Mouse (Mus musculus): ENCODE results near the gene Maml2.

Gene Maml2

DNA sequence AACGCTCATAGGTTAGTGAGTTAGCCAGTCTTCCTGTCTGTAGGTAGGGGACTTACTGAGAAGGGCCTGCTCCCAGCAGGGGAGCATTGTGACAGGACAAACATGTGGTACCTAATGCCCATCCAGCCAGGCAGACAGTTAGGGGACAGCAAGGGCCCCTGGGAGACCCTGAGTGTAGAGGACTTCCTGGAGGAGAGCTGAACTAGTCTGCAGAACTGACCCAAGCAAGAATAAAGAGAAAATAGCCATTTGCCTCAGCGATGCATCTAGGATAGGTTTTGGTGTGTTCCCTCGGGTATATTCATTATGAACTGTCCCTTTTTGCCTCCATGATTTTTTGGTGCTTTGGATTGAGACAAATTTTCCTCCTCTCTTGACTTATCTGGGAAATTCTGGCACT is 199.3 kb downstream of the Maml2 start:
- DNase-seq, result no peak

DNA sequence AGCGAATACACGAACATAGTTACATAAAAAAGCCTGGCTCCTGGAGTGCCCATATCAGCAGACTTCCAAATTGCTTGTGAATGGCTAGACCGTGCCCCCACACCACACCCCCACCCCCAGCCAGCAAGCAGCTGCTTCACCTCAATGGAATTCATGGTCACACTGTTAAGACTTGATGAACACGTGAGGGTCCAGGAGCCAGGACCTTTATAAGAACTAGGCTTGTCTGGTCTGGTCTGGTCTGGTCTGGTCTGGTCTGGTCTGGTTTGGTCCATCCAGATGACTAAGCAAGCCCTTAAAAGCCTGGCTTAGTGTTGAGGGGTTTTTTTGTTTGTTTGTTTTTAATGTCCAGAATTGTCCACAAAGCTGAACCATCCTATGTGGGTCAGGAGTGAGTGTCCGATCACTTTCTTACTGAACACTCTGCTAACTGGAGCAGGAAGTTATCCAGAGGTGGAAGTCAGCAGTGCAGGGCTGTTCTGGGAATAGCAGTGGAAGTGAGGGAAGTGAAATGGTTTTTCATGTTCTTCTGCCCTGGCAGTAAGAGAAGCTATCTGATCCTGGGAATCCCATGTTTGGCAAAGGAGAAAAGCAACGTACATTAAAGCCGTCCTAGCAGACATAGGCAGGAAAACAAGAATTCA is 200.1 kb downstream of the Maml2 start:
- DNase-seq, result peak; percentile 72 to 82

DNA sequence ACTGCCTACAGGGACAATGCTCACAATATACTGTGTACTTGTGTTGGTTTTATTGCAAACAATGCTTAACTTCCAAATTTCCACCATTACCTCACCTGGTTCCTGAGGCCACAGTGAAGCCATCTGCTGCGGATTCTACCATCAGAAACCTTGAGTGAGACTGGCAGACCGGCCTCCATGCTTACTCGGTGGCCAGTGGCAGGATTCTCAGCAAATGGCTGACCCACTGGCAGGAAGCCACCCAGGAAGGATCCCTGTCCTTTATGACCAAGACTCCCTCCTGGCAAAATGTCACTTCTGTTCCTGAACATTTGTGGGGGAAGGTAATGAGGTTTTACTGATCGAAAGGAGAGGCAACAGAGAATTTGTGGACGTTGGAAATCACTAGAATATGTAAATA is 202.3 kb downstream of the Maml2 start:
- DNase-seq, result no peak

DNA sequence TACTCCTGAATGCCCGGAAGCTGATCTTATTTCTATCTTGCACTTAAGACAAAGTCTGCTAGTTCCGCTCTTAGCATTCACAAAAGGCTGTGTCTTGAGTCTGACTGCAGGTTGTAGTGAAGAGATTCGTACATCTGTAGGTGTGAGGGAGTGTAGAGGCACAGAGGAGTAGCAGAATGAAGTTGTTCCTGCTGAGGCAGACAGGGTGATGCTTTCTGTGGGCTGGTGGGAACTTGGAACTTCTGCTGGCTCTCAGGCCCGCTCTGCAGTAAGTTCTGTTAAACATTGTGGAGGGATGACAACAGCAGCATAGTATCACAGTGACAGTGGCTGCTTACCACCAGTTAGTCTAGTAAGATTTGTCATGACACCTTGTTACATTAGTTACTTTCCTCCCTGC is 207.3 kb downstream of the Maml2 start:
- DNase-seq, result no peak

DNA sequence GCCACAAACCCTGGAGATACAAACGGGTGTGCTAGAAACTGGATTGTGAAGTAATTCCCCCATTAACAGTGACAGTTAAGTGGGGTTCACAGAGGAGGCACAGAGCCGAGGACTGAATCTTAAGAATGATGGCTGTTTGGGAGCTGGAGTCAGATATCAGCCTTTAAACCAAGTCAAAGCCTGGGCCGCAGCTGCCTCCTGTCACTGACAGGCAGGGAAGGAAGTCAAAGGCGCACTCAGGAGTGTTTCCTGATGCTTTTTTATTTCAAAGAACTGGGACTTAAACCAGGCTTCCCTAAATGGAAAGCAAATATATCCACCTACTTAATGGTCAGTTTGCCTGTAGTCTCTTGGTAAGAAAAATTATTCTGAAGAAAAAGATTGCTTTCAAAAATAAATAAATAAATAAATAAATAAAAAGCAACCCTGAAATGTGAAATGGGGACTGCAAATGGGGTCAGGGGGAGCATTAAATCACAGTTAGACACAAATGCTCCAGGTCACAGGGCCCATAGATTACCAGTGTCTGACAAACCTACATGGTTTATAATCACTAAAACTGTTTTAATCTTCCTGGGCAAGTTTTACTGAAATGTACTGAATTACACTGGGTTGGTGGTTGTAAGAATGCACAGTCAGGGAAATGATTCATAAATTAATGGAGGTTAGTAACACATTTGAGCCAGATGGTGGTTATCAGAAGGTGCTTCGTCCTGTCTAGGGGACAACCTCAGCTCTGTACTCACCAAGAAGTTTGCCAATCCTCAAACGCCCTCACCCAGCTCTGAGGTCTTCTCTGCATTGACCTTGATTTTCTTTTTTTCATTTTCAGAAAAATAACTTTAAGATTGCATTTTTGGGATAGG is 209.4 kb downstream of the Maml2 start:
- peak; percentile 54 to 56 for DNase-seq

DNA sequence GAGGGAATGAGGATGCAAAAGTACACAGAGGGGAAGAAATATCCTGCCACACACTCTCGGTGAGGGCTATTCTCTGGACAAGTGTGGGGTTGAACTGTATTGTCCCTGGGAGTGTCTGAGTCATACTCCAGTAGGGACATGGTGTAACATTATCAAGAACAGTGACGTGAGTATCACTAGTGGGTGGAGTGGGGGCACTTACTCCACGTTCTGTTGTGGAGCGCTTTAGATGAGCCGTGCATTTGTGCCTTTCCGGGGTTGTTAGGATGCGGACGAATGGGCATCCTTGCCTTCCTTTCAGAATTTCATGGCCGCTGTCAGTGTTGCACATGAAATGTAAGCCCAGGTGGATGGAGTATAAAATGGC is 210.0 kb downstream of the Maml2 start:
- no peak for DNase-seq

DNA sequence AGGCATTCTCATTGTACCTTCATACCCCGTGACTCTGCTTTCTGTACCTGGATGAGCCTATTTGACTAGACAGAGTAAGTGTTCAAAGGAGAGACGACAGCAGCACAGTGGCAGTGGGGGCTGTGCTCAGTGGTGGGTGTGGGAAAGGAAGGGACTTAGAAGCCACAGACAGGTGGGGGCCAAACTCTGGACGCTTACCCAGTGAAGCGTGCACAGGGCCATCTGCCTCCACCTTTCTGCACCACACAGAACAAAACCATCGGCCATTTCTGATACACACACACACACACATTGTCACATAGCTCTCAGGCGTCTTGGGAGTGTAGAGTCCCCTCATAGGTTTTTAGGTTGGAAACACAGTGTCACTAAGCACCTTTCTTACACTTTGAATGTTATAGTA is 212.0 kb downstream of the Maml2 start:
- no peak for DNase-seq

DNA sequence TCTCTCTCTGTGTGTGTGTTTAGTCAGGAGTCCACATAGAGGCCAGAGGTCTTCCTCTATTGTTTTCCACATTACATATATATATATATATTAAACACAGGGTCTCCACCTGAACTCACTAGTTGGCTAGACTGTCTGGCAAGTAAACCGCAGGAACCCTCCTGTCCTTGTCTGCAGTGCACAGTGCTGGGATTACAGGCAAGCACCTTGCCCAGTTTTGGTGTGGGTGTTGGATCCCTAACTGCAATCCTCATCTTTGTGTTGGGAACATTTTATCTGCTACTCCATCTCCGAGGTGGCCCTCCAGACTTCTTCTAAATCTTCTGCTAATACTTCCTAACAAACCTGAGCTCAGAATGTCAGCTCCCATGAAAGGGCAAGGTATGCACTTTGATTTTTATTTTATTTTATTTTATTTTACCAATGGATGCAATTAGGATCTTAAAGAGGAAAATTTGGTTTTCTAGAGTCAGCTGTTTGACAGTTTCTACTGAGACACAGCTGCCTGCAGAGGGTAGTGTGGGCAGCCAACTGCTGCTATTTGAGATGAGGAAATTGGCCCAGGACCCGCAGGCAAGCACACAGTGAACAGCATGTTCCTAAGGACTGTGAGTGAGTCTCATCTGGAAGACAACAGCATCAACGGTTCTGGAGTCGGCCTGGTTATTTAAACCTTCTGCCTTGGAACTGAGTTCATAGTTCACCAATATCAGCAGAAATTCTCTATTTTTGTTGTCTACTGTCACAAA is 213.0 kb downstream of the Maml2 start:
- DNase-seq, result peak; percentile 48 to 62

DNA sequence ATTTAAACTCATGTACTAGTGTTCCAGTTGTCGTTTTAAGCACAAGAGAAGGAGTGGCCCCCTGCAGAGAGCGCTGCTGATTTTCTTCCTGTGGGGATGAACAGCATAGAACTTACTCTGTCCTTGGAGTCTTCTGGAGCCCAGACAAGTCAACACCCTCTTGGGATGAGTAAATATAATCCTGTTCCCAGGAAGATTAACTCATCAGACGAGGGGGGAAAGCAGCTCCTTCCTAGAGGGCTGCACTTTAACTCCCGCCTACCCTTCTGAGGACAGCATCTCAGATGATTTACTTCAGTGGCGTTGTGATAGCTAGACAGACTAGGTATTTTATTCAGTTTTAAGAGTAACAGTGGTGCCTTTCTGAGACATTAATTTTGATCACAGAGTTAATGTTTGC is 215.4 kb downstream of the Maml2 start:
- DNase-seq, result no peak

DNA sequence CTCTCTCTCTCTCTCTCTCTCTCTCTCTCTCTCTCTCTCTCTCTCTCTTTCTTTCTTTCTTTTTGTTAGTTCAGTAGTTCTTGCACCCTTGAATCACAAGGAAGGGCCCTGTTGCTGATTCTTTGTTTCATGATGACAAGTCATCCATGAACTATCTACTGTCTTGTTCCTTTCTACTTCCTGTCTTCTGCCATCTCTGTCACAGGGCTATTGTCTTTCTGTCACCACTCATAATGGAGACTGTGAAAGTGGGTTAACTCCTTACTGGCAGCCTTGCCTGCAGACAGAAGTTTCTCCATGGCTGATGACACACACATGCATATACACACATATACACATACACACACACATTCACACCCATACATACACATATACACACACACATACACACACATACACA is 216.7 kb downstream of the Maml2 start:
- DNase-seq, result no peak

DNA sequence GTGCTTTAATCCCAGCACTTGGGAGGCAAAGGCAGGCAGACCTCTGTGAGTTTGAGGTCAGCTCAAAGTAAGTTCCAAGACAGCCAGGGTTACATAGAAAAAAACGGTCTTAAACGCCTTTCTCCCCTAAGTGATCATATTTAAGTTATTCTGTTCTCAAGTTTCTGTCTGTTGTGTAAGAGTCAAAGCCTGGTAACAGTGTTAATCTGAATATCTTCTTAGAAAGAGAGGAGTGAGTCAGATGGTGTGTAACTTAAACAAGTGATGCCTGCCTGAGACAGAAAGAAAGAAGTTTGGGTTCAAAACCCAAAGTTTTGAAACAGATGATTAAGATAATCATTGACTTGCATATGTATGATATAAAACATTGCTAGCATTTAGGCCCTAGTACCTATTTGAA is 218.2 kb downstream of the Maml2 start:
- no peak for DNase-seq

DNA sequence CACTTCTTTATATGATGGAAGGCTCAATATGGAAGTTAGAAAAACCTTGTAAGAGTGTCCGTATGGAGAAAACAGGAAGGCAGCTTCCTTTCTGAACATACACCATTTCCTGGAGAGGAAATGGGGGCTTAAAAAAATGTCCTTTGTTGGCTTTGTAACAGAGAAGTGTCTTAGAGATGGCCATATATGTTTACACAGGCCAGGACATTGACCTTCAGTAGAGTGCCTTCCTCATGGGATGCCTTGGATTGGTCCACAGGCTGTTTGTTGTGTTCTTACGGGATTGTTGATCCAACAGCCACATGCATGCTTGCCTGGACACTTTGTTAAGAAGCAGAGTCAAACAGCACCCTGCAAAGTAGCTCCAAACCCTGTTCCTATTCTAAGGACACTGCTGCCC is 220.3 kb downstream of the Maml2 start:
- no peak for DNase-seq

DNA sequence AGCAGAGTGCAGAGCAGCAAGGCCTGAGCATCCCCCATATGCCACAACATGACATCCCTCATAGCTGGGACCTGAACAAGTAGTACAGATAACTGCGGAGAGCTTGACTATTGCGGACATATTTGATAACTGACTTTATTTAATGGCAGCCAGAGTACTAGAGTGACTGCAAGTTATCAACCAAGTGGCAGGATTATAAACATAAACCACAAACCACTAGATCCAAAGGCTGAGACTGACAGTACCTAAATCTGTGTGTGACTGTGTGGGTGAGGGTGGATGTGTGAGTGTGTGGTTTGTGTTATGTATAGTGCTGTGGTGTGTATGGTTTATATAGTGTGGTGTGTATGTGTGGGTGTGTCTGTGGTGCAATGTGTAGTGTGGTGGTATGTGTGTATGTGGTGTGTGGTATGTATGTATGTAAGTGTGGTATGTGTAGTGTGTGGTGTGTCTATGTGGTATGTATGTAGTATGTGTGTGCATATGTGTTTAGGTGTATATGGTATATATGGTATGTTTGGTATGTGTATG is 220.7 kb downstream of the Maml2 start:
- DNase-seq, result no peak

DNA sequence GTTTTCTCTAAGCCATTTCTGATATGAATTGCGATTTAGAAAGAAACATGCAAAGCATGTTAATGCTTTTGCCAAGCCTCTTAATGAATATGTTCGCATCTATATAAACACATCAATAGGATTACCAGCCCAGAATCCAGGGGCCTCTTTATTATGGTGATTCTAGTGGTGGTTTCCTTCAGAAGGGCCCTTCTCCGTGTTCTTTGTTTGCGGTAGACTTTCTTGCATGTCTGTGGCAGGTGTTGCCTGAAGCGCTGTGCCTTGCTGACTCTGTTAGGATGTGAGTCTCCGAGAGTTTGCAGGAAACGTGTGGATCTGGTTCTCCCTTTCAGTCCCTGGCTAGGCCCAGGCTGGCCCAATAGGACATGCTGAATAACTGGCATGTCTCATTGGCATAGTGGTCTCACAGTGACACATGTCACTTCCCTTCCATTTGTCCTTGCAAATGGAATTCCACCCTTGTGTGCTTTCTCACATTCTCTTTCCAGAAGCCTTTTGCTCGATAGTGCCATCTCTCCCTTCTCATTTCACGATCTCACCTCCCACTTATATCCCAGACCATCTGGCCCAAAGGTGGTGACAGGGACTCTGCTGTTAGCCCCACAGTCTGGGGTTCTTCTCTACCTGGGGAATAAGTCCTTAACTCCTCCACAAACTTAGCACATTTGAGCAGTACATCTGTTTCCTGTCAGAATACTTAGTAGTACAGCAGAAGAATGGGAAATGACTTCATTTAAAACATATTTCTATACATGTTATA is 224.5 kb downstream of the Maml2 start:
- no peak for DNase-seq

DNA sequence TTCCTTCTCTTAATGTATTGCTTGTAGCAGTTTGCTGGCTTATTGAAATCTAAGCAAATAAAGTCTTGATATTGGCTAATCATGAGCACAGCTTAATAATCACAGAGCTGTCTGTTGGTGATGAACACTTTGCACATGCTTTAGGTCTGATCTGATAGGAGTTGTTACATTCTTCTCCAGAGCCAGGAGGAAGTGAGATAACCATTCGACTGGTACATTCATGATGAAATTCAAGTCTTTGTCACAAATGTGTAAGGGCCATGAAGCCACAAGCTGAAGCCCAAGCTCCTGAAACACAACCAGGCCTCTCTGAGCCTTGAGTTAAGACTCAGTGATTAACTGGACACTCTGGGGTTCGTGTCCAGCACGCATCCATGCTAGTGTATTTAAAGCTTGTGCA is 225.3 kb downstream of the Maml2 start:
- DNase-seq, result no peak

DNA sequence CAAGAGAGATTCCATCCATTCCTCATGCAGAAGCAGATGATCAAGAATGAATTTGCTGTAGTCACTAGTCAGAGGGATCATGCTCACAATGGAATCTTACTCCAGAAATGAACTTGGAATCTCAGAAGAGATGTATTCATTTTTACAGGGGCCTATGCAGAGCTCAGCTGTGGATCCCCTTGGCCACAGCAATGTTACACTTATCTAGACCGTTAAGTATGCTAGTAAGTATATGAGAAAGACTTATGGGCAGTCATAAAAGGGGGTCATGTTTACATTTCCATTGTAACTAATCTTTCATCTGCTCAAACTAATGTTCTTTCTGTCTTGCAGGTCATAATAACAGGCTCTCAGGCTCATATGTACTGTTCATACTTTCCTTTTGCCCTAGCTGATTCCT is 227.3 kb downstream of the Maml2 start:
- no peak for DNase-seq

DNA sequence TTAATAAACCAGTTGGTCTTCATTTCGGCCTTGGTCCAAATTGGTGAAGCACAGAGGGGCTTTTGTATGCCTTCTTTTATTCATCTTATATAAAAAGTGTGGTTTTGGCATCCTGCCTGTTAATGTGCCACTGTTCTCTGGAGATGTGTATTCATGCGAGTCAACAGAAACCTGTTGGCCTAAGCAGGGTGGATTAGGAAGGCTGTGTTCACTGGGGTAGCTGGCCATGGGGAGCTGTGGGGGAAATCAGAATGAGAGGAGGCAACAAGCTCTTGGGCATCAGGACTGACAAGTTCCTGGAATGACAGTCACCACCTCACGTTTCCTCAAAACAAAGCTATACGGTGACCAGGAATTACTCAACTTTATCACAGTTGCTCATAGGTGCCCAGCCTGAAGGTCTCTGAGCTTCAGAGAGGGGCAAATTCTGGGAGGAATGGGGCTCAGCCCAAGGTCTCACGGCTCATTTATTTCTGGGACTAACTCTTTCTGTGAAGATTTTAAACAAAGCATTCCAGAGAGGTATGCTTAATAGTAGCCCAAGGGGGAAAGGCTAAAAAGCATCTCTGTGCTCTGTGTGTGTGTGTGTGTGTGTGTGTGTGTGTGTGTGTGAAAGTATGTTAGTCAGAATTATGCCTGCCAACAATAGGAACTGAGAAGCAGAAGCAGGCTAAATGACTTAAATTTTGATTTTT is 228.0 kb downstream of the Maml2 start:
- peak; percentile 21 to 48 for DNase-seq

DNA sequence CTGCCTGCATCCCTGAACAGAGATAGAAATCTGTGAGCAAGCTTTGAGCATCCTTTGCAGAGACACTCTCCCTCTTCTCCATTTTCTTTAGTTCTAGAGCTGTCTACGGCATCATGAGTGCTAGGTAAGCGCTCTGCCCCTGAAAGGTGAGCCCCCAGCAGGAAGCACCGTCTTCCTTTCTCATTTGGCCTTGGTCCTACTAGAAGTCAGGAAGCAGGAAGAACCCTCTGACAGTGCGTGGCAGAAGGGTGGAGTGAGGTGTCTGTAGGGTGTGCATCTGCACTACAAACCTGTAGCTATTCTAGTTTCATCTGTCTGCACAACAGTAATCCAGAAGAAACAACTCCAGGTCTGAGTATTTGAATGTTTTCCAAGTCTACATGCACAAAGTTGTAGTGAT is 232.8 kb downstream of the Maml2 start:
- no peak for DNase-seq

DNA sequence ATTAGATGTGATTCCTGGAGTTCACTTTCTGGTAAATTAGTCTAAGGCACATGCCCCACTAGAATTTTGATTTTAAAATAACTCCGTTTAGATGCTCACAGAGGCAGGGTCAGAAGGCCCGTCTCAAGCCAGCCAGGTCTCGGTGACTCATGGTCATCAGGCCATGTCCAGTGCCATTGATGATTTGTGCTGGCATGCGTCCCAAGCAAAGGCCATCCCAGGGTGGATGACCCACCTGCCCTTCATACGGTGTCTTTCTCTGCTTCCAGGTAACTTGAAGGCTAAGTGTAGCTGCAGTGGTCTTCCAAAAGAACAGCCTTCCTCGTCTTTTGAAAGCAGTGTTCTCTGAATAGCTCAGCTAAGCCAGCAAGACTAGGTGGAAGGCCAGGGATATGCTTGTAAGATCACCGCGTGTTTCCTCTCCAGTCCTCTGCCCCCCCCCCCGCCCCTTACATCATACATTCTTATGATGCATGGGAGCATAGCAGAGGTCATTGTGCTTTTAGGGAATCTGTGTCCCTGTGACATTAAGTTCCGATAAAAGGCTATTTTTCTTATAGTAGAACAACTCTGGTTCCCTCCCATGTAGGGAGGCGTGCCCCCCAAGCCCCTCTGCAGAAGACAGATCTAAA is 235.4 kb downstream of the Maml2 start:
- DNase-seq, result no peak

DNA sequence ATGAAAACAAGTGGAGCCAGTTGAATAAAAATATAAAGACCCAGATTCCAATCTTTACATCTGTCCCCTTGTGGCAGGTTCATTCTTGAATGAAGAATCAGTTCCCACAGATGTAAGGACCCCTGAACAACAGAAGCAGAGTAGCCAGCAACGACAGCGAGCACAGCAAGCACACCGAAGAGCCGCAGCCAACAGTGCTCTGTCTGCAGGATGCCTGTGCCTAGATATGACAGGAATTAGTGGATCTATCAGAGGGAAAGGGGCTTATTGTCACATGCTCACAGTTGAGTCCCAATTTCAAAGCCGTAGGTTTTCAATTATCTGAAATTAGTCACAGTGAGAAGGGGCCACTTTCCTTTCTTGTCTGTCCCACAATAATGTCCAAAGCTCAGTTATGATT is 238.0 kb downstream of the Maml2 start:
- DNase-seq, result no peak

DNA sequence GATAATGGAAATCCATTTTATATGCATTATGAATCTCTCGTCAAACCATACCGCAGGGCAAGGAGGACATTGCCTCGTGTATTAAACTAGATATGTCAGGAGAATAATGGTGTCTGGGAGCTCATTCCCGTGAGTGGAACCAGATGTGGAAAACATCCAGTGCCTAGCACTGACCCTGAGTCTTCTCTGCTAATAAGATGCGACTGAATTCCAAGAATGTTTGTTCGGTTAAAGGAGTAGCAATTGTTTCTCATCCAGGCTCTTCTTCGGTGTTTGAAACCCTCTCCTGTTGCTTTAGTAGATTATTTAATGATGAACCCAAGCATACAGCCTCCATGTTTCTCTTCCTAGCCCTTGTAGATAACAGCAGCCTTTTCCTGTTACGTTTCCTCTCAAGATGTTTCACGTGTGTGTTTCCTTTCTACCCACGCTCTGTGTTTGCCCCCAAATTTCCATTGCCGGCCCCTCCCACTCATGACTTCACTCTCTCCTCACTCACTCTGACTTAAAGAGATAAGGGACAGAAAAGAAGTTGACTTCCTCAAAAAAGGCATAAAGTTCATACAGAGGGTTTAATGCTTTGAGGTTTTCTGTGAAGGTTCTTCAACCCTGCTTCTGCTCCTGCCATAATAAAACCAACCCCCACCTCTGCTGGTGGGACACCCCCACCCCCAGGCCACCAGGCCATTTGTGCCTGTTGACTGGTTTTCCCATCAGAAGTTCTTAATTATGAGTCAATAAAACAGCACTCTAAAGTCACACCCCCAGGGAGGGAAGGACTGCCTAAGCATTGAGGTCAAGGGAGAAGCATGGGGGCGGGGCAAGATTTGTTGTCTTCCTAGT is 238.9 kb downstream of the Maml2 start:
- peak; percentile 66 to 78 for DNase-seq
